Mouse (Mus musculus): ENCODE results near the gene Fnbp1.

The Fnbp1 gene

DNA sequence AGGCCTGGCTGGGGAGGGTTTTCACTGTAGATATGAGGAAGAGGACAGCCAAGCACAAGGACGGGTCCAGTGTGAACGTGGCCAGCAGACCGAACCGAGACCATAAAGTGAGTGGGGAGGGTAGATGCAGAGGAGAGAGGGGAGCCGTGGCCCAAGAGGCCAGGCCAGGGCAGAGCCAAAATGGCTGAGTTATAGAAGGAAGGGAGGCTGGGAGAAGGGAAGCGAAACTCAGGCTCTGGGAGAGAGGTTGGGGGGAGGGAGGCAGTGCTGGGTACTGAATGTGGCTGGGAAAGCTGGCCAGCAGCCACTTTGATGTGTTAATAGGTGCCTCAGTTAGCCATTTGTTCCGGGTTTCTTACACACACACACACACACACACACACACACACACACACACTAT lies 14.6 kb downstream of the Fnbp1 start:
- in situ Hi-C loops (cut with MboI, MseI): no loop called here

DNA sequence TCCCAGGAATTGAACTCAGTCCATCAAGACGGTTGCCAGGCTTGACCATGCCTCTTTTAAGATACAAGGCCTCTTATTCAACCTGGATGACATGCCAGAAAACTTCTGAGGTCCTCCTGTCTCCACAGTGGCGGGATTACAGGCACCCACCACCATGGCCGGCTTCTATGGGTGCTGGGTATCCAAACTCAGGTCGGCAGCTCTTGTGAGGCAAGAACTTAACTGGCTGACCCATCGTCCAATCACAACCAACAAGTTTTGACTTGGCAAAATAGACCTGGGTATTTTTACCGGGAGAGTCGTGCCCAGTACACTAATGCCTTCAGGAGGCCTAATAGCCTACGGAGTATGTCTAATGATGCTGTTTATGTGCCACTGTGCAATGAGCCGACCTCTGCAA lies 15.8 kb downstream of the Fnbp1 start:
- in situ Hi-C loops (cut with MboI, MseI): no loop called here

DNA sequence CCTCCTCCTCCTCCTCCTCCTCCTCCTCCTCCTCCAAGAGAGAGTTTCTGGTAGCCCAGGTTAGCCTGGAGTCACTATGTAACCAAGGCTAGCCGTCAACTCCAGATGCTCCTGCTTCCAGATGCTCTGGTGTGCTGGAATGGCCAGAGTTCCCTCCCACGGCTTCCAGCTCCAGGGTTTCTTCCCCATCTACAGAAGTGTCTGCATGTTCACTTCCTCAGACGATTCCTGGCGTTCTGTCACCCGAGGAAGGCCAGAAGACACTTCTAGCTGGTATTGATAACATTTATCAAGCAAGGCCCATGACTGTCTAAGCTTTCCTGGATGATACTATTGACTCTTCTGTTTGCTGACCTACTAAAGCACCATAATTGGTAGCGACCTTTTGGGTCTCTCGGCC lies 16.7 kb downstream of the Fnbp1 start:
- in situ Hi-C loops (cut with MboI, MseI): no loop called here

DNA sequence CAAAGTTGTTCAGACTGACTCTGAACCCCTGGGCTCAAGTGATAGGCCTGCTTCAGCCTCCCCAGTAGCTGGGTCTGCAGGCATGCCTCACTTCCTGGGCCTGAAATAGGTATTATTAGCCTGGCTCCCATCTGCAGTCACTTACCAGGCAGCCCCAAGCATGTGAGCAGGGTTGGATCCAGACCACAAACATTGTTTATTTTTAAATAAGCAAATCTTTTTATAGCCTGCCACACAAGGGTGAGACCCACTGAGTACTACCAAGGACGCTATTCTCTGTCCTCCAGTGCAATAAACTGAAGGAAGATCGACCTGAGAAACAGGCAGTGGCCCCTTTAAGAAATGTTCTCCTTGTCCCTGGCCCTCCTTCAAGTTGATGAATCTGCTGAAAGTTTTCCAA lies 17.1 kb downstream of the Fnbp1 start:
- in situ Hi-C loops (cut with MboI, MseI): no loop called here

DNA sequence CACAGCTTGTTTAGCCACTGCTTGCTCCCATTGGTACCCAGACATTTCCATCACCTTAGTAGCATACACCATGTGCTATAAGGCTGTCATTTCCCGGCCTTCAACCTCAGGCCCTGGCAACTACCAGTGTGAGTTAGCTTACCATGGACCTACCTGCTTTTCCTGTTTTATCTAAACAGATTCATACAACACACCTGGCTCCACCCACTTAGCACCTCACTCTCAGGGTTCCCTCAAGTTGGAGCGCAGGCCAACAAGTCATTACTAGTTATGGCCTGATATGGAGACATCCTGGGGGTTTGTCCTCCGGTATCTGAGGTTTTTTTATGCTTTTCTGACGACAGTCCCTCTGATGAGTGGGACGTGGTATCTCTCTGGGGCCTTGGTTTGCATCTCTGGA lies 18.3 kb downstream of the Fnbp1 start:
- in situ Hi-C loops (cut with MboI, MseI): no loop called here

DNA sequence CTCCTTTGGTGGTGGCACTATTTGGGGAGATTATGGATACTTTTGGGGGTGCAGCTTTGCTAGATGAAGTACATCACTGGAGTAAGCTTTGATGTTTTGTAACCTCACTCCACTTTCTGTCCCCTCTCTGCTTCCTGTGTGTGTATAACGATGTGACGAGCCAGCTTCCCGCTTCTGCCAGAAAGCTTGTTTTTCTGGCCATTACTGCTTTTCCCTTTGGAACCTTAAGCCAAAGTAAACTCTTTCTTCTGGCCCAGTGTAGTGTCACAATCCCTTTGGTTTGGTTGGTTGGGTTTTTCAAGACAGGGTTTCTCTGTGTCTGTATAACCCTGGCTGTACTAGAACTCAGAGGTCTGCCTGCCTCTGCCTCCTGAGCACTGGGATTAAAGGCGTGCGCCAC lies 19.0 kb downstream of the Fnbp1 start:
- in situ Hi-C loops (cut with MboI, MseI): no loop called here

DNA sequence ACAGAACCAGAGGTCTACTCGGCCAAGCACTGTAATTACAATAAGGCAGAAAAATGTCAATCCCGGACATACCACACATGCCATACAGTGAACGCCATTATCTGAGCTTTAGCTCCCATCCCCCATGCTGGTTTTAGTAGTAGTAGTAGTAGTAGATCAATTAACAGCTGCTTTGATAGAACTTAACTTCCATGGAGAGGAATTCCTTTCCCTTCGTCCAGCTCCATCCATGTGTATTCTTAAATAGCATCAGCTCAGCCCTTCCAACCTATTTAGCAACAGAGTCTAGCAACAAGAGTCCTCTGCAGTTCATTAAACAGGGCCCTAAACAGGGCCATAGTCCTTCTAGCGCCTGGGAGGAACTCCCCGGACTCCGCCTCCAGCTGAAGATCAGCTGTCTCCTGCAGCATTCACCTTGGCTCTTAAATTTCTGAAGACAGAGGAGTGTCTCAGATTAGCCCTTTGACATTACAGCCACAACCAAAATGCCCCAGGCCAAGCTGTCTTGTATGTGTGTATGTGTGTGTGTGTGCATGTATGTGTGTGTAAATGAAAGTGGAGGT lies 20.6 kb downstream of the Fnbp1 start:
- in situ Hi-C loops (cut with MboI, MseI): no loop called here

DNA sequence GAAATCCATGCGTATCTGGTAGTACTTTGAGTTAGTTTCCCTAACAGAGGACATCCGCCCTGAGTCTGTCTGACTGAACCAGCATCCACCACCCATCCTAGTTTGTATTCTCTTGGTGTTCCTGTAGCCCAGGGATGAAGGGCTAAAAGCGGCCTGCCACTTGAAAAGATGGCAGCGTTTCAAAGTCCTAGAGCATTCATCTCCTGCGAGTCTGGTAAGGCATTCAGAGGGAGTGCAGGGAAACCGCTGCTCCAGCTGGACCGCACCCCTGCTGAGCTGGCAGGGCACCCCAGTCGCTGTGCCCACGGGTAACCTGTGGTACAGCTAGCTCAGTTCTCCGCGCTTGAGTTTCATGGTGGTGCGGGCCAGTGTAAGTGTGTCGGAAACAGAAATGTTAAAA lies 22.0 kb downstream of the Fnbp1 start:
- in situ Hi-C loops (cut with MboI, MseI): loop anchor here in 1 of 2 experiments (5.0 kb wide), 1 partner anchor 42 kb away; no protein-coding TSS in a partner anchor

DNA sequence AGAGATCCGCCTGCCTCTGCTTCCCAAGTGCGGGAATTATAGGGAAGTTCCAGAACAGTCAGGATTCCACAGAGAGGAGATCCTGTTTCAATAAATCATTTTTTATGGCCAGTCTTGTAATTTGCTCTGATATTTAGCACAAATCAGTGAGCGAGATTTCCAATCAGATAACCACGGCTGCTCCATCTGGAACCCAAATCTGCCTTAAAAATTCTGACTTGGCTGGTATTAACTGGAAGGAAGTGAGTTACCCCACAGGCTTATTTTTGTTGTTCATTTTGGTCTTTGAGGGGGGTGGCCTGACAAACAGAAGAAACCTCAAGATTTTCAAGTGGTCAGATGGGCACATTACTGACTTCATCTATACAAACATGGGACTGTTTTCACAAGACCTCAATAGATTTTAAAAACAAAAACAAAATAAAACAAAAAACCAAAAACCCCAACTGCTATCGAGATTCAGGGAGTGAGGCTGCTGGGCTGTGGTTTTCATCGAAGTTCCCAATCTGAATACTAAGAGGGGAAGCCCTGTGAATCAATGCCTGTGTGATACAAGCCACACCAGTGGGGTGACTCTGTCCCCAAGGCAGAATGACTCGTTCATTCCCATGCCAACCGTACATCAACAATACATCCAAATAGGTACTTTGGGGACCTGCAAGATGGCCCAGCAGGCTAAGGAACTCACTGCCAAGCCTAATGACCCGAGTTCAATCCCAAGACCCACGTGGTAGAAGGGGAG lies 23.0 kb downstream of the Fnbp1 start:
- in situ Hi-C loops (cut with MboI, MseI): loop anchor here in 1 of 2 experiments (5.0 kb wide), 1 partner anchor 42 kb away; no protein-coding TSS in a partner anchor

DNA sequence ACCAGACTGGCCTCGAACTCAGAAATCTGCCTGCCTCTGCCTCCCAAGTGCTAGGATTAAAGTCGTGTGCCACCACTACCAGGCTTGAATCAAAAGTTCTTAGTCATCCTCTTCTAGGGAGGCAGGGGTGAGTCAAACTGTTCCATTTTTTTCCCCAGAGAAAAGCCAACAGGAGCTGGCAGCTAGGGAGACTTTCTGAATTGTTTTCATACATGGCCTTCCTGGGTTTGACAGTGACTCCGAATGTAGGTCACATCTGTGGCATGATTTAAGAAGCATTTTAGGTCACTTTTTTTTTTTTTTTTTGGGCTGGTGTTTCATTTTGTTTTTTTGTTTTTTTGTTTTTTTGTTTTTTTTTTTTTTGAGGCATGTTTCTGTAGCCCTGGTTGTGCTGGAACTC lies 23.6 kb downstream of the Fnbp1 start:
- in situ Hi-C loops (cut with MboI, MseI): loop anchor here in 1 of 2 experiments (5.0 kb wide), 1 partner anchor 41 kb away; no protein-coding TSS in a partner anchor

DNA sequence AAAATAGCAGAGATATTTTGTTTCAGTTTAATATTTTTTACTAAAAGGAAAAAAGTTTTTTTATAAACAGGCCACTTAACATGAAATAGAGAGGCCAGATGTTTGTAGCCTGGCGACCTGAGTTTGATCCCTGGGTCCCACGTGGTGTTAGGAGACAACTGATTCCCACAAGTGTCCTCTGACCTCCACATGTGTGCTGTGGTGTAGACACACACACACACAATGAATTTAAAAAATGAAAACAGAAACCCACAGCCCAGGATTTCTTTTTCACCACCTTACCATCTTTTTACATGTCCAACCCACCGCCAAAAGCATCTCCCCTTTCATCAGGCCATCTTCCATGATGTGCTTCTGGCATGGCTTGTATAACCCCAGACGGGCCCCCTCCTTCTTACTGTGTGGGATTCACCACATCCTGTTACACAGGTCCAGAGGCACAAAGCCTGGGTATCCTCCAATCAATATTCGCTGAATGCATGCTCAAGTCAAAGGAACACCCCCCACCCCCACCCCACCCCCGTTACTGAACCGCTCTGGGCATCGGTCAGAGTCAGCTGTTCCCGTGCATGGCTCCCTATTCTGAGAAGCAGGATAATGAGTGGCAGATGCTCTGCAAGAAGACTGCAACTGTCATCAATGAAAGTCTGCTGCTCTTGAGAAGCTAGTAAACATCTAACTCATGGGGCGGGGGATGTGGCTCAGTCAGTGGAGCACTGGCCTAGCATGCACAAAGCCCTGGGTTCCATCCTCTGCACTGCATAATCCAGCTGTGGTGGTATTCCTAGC lies 25.7 kb downstream of the Fnbp1 start:
- in situ Hi-C loops (cut with MboI, MseI): loop anchor here in 1 of 2 experiments (5.0 kb wide), 1 partner anchor 39 kb away; no protein-coding TSS in a partner anchor

DNA sequence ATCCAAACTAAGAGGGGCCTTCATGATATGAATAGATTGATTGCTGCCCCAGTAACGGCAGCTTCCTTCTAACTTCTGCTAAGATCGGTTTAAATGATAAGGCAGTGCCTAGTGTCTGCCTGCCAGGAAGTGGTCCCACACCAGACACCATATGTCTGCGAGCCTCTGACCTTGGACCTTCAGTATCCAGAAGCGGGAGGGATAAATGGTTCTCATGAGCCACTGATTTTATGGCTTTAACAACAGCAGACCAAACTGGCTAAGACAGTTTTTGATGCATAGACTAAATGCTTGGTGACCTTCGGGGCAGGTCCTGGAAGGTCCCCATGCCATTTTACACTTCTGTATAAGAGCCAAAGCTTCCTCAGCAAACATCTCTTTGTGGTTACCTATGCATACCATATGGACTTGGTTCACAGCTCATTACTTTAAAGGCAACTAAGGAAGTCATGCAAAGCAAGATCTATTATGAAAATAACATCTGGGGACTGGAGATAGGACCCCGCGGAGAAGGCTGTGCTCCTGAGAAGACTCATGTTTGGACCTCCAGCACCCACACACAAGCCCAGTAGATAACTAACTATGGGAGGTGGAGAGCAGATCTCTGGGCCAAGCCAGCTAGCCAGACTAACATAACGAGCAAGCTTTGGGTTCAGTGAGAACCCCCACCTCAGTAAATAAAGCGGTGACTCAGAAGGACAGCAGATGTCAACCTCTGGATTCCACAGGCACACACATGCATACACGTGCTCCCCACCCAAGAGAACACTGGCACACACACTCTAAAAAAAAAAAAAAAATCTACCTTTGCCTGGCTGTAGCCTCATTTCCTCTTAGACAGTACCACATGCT lies 26.5 kb downstream of the Fnbp1 start:
- in situ Hi-C loops (cut with MboI, MseI): loop anchor here in 1 of 2 experiments (5.0 kb wide), 1 partner anchor 38 kb away; no protein-coding TSS in a partner anchor

DNA sequence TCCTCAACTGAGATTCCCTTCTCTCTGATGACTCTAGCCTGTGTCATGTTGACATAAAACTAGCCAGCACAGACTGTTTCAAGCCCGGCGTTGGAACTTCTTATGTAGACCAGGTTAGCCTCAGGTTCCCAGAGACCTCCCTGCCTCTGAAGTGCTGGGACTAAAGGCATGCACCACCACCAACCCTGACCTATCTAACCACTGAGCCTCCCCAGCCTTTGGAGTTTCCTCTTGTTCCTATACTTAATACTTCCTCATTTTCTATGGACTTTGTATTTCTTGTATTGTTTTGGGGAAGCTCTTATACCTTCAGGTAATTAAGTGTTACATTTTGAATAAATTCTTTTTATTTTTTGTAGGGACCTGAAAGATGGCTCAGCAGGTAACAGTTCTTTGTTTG lies 27.6 kb downstream of the Fnbp1 start:
- in situ Hi-C loops (cut with MboI, MseI): no loop called here

DNA sequence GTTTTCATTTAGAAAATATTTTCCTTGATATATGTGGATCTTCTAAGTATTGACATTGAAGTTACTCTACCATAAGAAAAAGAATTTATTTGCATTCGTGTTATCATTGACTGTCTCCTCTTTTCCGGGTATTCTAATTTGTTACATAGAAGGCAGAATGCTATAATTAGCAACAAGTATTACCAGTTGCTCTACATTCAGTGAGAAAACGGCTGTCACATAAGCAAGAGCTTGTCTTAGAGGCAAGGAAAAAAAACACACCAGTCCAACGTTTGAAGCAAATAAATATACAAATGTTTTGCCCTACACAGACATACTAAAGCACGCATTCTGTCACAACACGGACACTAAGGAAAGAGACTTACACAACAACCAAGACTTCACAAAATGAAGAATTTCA lies 30.1 kb downstream of the Fnbp1 start:
- in situ Hi-C loops (cut with MboI, MseI): no loop called here

DNA sequence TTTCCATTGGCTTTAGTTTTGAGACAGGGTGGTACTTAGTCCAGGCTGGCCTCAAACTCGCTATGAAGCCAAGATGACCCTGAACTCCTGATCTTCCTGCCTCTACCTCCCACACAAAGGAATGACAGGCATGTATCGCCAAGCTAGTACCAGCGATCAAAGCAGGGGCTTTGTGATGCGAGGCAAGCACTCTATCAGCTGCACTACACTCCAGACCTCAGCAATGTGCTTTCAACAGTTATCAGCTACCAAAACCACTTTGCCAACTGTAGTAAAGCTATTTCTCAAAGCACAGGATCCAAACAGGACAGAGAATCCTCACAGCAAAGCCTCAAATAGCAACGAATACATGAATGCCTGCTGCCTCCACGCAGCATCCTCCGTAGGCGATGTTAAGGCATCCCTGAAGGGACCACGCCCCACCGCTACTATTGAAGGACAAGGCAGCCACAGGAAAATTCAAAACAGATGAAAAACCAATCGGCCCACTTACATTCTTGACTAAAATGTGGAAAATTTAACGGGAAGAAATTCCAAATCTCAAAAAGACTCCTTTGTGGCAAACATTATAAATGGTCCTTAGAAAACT lies 31.8 kb downstream of the Fnbp1 start:
- in situ Hi-C loops (cut with MboI, MseI): loop anchor here (5.0 kb wide), 1 partner anchor 32 kb away; the partner anchor contains the start of gene Fnbp1 (in 2 of the 2)

DNA sequence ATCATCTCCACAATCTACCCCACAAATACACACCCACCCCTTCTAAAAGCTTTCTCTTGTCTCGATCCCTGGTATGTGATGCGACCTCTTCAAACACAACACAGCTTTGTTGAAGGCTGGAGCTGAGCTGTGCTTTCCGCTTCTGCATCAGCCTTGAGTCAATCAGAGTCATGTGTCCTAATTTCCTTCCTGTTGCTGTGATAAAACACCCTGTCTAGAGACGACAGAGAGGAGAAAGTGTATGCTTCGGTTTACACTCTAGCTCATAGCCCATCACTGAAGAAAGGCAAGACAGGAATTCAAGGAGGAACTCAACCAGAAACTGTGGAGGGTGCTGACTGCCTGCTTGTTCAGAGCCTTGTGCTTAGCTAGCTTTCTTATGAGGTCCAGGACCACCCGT lies 33.6 kb downstream of the Fnbp1 start:
- in situ Hi-C loops (cut with MboI, MseI): loop anchor here (5.0 kb wide), 1 partner anchor 34 kb away; the partner anchor contains the start of gene Fnbp1 (in 2 of the 2)

DNA sequence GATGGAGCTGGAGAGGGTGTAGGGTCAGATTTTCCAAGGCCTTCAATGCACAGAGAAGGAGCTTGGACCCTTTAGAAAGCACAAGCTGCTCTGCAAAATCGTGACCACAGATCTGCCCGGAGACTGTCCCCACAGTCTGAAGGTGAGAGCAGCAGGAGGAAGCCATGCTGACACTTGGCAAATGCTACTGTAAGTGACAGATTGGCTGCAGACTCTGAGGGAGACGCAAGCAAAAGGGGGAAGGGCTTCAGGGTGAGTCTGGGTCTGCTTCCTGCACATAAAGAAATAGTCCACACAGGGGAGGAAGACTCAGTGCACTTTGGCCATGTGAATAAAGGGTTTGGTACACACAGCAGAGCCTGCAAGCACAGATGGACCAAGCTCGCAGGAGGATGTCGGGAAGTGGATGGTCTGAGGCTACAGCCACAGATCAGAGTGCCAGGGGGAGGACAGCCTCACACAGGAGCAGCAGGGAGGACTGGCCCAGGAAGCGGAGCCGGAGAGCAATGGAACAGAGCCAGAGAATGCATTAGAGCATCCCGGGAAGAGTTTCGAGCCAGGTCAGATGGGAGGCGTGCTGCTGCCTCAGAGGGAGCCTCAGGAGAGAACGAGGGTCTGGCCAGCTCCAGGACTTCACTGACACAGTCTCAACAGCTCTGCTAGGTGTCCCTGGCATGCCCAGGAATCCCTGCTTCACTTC lies 35.0 kb downstream of the Fnbp1 start:
- in situ Hi-C loops (cut with MboI, MseI): loop anchor here (5.0 kb wide), 1 partner anchor 36 kb away; the partner anchor contains the start of gene Fnbp1 (in 2 of the 2)

DNA sequence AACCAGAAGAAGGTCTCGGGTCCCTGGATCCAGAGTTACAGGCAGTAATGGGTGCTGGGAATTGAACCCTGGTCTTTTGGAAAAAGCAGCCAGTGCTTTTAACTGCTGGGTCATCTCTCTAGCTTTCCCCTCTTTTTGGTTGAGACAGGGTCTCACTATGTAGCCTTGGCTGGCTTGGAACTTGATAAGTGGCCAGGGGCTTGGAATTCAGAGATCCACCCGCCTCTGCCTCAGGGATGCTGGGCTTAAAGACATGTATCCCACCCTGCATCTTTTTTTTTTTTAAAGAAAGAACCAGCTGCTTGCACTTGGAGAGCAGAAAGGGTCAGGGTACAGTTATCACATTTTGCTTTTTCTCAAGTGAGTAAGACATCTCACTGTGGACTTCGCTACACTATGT lies 35.8 kb downstream of the Fnbp1 start:
- in situ Hi-C loops (cut with MboI, MseI): loop anchor here (5.0 kb wide), 1 partner anchor 36 kb away; the partner anchor contains the start of gene Fnbp1 (in 2 of the 2)

DNA sequence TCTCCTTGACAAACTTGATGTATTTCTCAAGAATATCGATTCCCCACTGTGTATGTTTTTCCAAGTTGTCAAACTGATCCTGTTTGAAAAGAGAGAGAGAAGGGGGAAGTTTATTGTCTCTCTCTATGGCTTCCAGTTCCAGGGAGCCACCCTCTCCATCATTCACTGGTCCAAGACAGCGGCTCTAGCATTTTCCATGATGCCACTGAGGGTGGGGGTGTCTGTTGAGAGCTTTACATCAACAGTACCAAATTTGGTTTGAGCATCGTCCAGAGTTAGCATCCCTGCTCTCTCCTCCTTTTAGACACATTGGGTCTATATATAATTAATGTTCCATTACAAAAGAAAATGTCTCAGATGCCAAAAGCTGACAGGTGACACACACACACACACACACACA lies 36.5 kb downstream of the Fnbp1 start:
- in situ Hi-C loops (cut with MboI, MseI): loop anchor here (5.0 kb wide), 1 partner anchor 37 kb away; the partner anchor contains the start of gene Fnbp1 (in 2 of the 2)

DNA sequence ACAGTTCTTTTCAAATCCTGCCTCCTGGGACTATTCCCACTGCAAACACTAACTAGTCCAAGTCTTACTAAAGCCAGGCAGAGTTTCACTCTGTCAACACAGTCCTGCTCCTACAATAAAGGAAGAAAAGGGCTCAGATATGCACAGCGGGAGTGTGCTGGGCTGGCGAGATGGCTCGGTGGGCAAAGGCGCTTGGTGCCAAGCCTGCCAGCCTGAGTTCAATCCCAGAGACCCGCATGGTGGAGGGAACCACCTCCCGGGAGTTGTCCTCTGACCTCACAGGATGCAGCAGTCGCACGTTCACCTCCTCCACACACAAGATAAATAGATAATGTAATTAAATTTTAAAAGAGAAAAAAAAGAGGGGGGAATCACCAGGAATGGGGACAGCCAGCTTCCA lies 38.5 kb downstream of the Fnbp1 start:
- in situ Hi-C loops (cut with MboI, MseI): no loop called here

Data from T-helper 17 cell (primary cell).